In the genomic region with DNA sequence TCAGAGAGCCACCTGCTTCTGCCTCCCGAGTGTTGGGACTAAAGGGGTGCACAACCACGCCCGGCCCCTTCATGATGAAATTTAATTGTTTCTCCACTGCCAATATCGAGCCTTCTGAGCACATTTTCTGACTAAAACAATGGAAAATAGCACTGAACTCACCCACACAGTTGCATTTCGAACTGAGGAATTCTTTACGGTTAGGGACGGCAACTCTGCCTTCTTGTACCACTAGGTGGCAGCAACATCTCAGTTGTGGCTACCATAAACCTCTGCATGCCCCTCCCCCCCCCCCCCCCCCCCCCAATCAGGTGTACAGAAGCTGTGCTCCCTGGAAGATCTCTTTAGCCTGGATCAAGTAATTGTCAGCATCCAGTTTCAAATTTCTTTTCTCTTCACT, we compare ENCODE assay signal across 8 mouse cellular contexts. TPM values are rescaled to one million over a fixed set of nuclear protein-coding genes. Genes with fewer than 3 reads are reported as not detected.
A peak's percentile ranks its signal among the peaks of the same experiment; 100 is the strongest.
DNase-seq lines count a peak whose midpoint lies in the region; ATAC-seq and TF ChIP-seq lines count a peak whose summit lies in the region.

No protein-coding gene starts in this region.

- H3K27ac ChIP-seq in forebrain, embryonic 13.5 days, result no peak overlapping the region
- H3K27ac ChIP-seq in hindbrain, embryonic 10.5 days, result no peak overlapping the region
- no peak overlapping the region for H3K27ac ChIP-seq in lung, embryonic 15.5 days

- peaks cover 14% of the 10 kb centered on the region for H3K27me3 ChIP-seq in G1E (ENCODE audit: insufficient read depth, low read length)
- H3K27me3 ChIP-seq in forebrain, embryonic 13.5 days, result no peaks in the 10 kb centered on the region
- peaks cover 7% of the 10 kb centered on the region; the same call in 1 of the 2 replicates for H3K27me3 ChIP-seq in hindbrain, embryonic 10.5 days (ENCODE audit: insufficient read depth, poor library complexity, severe bottlenecking)
- no peaks in the 10 kb centered on the region for H3K27me3 ChIP-seq in lung, embryonic 15.5 days

- peak; percentile 41 for TF ChIP-seq CTCF in G1E (IDR thresholded peaks at IDR 0.05; ENCODE audit: low read depth, low read length)

- ATAC-seq in G1E (ENCODE audit: extremely low read depth, insufficient number of reproducible peaks, low FRiP score, poor library complexity, severe bottlenecking), result peak; percentile 50; the same call in 1 of the 2 replicates
- peak; percentile 34 for ATAC-seq in cerebellum, adult (ENCODE audit: insufficient number of reproducible peaks, low FRiP score, low TSS enrichment)
- ATAC-seq in forebrain, embryonic 13.5 days, result peak; percentile 52
- ATAC-seq in lung, embryonic 15.5 days (ENCODE audit: borderline replicate concordance, extremely low read depth, low FRiP score, low TSS enrichment), result peak; percentile 39; the same call in 1 of the 2 replicates
- ATAC-seq in neutrophil, adult 5-6 weeks (ENCODE audit: extremely low read depth, insufficient number of reproducible peaks, low FRiP score, poor library complexity, severe bottlenecking), result peak; percentile 60; the same call in 1 of the 2 replicates

- H3K9me3 ChIP-seq in G1E (replicated peaks), result no peaks in the 10 kb centered on the region
- H3K9me3 ChIP-seq in forebrain, embryonic 13.5 days (replicated peaks), result no peaks in the 10 kb centered on the region
- no peaks in the 10 kb centered on the region for H3K9me3 ChIP-seq in hindbrain, embryonic 10.5 days
- H3K9me3 ChIP-seq in lung, embryonic 15.5 days, result no peaks in the 10 kb centered on the region

- H3K4me1 ChIP-seq in G1E (ENCODE audit: insufficient read depth, low read depth, low read length), result peaks cover 19% of the 10 kb centered on the region
- peaks cover 6% of the 10 kb centered on the region; the same call in 1 of the 2 replicates for H3K4me1 ChIP-seq in forebrain, embryonic 13.5 days
- H3K4me1 ChIP-seq in hindbrain, embryonic 10.5 days (replicated peaks), result peaks cover 20% of the 10 kb centered on the region
- H3K4me1 ChIP-seq in lung, embryonic 15.5 days, result peaks cover 4% of the 10 kb centered on the region; the same call in 1 of the 2 replicates

- H3K9ac ChIP-seq in forebrain, embryonic 13.5 days, result no peak overlapping the region
- H3K9ac ChIP-seq in lung, embryonic 15.5 days, result no peak overlapping the region

- H3K4me2 ChIP-seq in forebrain, embryonic 13.5 days, result peak overlapping the region; percentile 29
- H3K4me2 ChIP-seq in lung, embryonic 15.5 days, result peak overlapping the region; percentile 44

- WGBS in forebrain, embryonic 13.5 days, result 11% methylated on average over 7 of the region's 7 CpGs
- WGBS in hindbrain, embryonic 10.5 days, result 16% methylated on average over 7 of the region's 7 CpGs
- WGBS in lung, embryonic 15.5 days, result 13% methylated on average over 7 of the region's 7 CpGs

- peak; percentile 31 for DNase-seq in G1E (ENCODE audit: low spot score)
- DNase-seq in hindbrain, embryonic 10.5 days (ENCODE audit: low spot score), result peak; percentile 65
- DNase-seq in layer of hippocampus, adult 9-10 months (ENCODE audit: low spot score), result peak; percentile 66
- peak; percentile 52 to 61 for DNase-seq in thymus, postnatal 36 days

- peak overlapping the region; percentile 27; the same call in 1 of the 2 replicates for H3K4me3 ChIP-seq in G1E (ENCODE audit: low read depth, low read length)
- no peak overlapping the region for H3K4me3 ChIP-seq in forebrain, embryonic 13.5 days
- no peak overlapping the region for H3K4me3 ChIP-seq in hindbrain, embryonic 10.5 days
- H3K4me3 ChIP-seq in lung, embryonic 15.5 days, result no peak overlapping the region

- no peaks in the 10 kb centered on the region for H3K36me3 ChIP-seq in G1E (replicated peaks)
- no peaks in the 10 kb centered on the region for H3K36me3 ChIP-seq in forebrain, embryonic 13.5 days (ENCODE audit: poor library complexity, severe bottlenecking)
- H3K36me3 ChIP-seq in hindbrain, embryonic 10.5 days, result no peaks in the 10 kb centered on the region
- H3K36me3 ChIP-seq in lung, embryonic 15.5 days, result no peaks in the 10 kb centered on the region

RNA-seq across cellular contexts. Expression of gene Rpia, which starts 13.2 kb away (rescaled TPM):
- 28.2 and 41.5 TPM in 2 replicates for total RNA-seq in G1E (2014; fragmentation: Nextera tagmentation)
- 105 and 128 TPM in 2 replicates for total RNA-seq in G1E (2017)
- polyA plus RNA-seq in G1E (2012), result 18.5 and 25.8 TPM in 2 replicates
- polyA plus RNA-seq in forebrain, embryonic 13.5 days (2015; fragmentation: Nextera tagmentation; extraction: Ambion mirVana), result 3.4 and 4.2 TPM in 2 replicates
- 1.8 and 2.2 TPM in 2 replicates for polyA plus RNA-seq in hindbrain, embryonic 10.5 days (2016; fragmentation: Nextera tagmentation; extraction: Ambion mirVana)
- 2.3 and 2.5 TPM in 2 replicates for polyA plus RNA-seq in lung, embryonic 15.5 days (2015; fragmentation: Nextera tagmentation; extraction: Ambion mirVana)
- 77.1 and 79.0 TPM in 2 replicates for total RNA-seq in neutrophil, adult 5-6 weeks (2017)

RNA-seq across cellular contexts. Expression of gene Eif2ak3, which starts 39.0 kb away (rescaled TPM):
- total RNA-seq in G1E (2014; fragmentation: Nextera tagmentation) (15.4 and 22.2 TPM in 2 replicates), G1E (2017) (11.7 and 12.0 TPM in 2 replicates)
- polyA plus RNA-seq in G1E (2012), result 1.8 and 1.9 TPM in 2 replicates
- 12.4 and 12.6 TPM in 2 replicates for polyA plus RNA-seq in forebrain, embryonic 13.5 days (2015; fragmentation: Nextera tagmentation; extraction: Ambion mirVana)
- polyA plus RNA-seq in hindbrain, embryonic 10.5 days (2016; fragmentation: Nextera tagmentation; extraction: Ambion mirVana), result 9.4 and 10.4 TPM in 2 replicates
- 10.4 and 11.0 TPM in 2 replicates for polyA plus RNA-seq in lung, embryonic 15.5 days (2015; fragmentation: Nextera tagmentation; extraction: Ambion mirVana)
- 168 and 185 TPM in 2 replicates for total RNA-seq in neutrophil, adult 5-6 weeks (2017)
